Mouse (Mus musculus) liver, adult 2 months (tissue): ENCODE measurements around the gene Hesx1.

Source experiments
- CTCF ChIP-seq: fragments of 200-500 bp; IDR thresholded peaks from 2 replicates; pipeline ENCODE4 v1.5.1; 2011; ENCODE audit warnings: low read depth, low read length, control low read depth
- POLR2A ChIP-seq: fragments of 200-500 bp; IDR thresholded peaks from 2 replicates; pipeline ENCODE4 v1.6.1; 2011; ENCODE audit warnings: low read length, control low read depth; ENCODE audit not compliant: insufficient read depth; ENCODE audit errors: extremely low read depth

- TF ChIP-seq CTCF (peak; percentile 67), POLR2A (no peak)
Observed at GRCm38 (mm10) chr14:27029771-27030173, 35.6 kb downstream of the Hesx1 start.
